Mouse (Mus musculus) thymus, adult 18-20 months (tissue): ENCODE results near the gene Casq2.
"Not testable (repeated sequence)": the region's sequence is repeated elsewhere in the genome, so short reads cannot be mapped to it uniquely, and the experiment has no call there.

Source experiments
- DNase-seq, 2 experiments: peaks; one replicate each; pipeline ENCODE4 v3.0.0; 2022; ENCODE audit warnings: mixed read lengths in 2 of 2

The Casq2 gene

DNA sequence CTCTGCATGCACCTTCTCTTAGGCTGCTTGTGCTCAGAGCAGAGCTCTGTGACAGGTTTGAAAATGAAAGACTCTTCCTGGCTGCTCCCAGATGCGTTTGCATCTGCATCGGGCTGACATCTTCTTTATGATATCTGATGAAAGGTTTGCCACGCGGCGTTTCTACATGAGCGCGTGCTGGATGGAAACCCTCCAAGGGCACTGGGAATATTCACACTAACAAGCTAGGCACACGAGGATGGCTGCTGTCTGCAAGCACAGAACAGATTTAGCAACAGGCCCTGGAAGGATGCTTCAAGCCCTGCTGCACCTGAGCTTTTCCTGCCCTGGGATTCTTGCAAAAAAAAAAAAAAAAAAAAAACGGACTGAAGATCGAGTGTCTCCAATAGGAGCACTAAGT lies 50.9 kb downstream of the Casq2 start:
- DNase-seq, result no peak

DNA sequence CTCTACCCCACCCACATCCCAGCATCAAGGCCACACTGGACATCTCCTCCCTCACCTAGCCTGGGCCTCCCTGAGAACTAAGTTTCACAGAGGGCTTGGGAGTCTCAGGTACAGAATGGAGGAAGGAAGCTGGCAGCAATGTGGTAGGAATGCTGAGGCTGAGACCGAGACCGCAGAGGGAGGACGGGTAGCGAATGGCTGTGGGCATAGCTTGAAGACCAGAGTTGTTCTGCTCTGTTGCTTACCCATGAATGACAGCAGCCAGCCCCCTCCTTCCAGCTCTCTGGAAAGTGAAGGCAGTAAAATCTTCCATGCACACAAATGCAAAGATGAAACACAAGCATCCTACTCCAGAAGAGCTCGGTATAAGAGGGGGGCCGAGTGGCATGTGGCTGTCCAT lies 52.7 kb downstream of the Casq2 start:
- no peak for DNase-seq

DNA sequence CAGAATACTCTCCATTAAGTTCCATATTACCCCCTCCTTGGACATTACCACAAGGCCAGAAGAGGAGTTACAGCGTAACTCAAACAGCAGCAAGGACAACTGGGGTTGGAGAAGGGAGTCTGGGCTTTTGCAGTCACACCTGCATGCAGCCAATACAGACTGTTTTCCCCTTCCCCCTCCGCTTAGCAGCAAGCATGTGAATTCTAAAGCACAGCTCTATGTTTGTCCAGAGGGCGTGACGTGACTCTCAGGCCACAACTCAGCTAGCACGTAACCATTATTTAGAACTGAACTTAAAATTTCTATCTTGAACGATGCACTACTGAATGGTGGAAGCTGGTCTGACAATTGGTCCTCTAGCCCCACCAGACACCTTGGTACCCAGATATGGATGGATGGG lies 54.4 kb downstream of the Casq2 start:
- DNase-seq, result no peak

DNA sequence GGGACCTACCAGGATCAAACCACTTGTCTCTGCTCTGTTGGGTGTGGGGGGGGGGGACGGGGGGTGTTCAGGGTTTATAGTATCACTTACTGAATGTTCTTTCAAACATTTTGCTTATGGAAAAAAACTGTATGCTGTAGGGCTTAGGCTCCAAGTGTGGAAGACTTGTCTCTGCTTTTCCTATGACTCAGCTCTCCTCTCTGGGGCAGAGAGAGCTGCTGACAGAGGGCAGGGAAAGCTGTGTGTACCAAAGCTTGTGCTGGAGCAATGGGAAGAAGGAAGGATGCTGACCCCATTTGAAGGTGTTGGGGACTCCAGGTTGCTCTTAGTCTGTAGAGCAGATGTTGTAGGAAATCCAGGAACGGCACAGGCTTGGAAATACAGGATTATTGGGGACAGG lies 55.2 kb downstream of the Casq2 start:
- DNase-seq, result no peak

DNA sequence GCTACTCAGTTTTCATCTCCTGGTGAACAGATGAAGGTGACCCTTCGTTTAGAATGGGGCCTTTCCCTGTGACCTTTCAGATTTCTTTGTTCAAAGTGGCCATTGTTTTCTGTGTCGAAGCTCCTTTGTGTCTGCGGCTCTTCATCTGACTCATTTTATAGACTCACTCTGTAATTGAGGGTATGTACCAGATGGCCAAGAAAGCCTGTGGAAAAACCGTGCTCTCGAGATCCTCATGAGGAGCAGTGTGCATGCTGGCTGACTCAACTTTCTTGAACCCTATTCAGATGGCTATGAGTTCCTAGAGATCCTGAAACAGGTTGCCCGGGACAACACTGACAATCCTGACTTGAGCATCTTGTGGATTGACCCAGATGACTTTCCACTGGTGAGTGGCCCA lies 55.7 kb downstream of the Casq2 start:
- no peak for DNase-seq

DNA sequence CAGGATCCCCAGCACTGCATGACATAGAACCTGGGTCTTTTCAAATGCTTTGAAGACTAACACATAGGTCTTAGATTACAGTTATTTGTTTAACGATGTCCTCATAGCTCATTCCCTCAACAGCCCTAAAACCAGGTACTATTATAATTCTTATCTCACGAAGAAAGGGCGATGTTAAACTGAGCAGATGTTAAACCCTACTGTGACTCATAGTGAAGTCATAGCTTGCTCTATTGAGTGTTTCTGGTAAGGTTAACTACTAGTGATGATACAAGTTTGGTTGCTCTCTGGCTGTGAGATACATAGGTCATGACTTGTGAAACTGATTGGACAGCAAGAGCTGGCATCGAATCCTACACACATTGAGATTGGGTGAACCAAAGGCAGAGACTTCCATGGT lies 56.7 kb downstream of the Casq2 start:
- DNase-seq, result no peak

DNA sequence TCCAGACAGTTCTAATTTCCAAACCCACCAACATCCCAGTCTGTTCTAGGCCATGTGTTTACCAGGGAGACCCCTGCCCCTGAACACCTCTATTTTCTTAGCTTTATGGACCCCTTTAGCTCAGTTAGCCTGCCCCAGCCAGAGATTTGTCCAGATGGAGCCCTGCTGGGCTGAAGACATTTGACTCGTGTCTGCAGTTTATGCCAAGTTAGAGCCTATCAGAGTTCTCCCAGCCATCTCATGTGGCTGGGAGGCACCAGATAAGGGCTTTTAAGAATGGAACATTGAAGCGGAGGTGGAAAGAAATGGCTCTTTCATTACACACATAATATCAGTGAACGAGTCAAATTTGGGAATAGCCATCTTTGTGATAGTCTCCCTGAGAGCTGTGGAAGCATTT lies 57.3 kb downstream of the Casq2 start:
- DNase-seq, result no peak

DNA sequence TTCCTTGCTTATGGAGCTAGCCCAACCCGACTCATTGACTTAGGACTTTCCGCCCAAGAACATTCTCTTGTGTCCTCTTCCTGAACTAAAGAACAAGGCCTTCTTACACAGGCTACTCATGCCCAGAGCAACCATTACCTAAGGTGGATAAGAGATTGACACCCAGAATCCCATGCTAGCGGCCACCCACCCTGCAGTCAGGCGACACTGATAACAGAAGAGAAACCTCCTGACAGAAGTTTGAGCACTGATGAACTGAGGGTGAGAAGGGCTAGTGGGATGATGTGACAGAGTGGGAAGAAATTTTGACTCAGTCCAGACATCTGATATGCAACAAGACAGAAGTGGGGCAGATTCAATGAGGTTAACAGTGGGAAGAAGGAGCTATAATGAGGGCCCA lies 58.2 kb downstream of the Casq2 start:
- DNase-seq, result no peak

DNA sequence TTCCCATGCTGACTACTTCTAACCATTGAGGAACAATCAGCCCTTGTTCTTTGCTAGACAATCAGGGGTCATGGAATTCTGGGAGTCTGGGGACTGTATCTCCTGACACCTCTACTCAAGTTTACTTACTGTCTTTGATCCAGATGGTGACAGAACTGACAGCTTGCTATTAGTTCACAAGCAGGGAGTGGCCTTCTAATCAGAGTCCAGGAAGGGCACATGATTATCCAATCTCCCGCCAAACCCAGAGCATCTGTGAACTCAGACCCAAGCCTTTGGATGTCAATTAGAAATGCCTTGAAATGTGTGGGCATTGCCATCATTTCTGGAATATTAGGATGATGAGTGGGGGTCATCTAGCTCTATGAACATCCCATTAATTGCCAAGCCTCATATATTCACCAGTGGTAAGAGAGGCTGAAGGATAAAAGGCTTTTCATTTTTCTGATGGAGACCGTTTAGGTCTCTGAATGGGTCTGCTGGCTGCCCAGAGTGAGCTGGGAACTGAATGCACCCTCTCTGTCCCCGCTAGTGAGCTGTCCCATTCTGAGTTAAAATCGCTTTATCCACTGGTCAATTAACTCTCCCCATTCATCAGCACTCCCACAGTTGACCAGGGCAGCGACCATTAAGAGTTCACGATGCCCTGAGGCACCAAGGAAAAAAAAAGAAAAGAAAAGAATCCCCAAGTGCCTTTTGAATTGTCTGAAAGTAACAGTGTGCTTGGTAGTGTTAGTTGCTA lies 59.6 kb downstream of the Casq2 start:
- DNase-seq, result no peak

DNA sequence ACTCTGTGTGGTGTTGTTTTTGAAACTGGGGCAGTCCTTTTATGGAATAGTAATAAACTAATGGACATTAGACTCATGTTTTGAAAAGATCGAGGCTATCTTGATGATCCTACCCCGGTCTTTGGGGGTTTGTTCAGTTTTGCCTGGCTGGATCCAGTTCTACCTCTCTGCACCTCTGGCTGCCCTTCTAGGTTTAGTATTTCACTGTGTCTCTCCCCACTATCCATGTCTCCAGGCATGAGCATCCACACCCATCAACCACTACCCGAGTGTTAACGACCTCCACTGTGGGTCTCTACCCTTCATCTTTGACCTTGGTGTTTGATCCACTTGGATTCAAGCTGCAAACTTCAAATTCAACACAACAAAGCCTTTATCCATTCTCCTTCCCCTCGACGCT lies 60.2 kb downstream of the Casq2 start:
- no peak for DNase-seq

DNA sequence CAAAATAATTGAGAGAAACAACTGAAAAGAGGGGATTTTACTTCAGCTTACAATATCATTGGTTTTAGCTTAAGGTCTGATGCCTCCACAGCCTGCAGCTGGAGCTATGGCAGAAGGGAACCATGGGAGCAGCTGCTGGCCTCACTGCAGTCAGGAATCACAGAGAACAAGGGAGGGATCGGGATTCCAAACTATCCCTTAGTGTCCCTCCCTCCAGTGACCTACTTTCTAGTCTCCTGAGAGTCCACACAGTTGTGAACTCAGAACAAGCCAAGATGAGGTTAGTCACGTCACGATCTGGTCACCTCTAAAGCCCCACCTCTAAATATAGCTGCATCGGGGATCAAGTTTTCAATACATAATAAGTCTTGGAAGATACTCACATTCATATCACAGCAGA lies 61.0 kb downstream of the Casq2 start:
- DNase-seq, result no peak

DNA sequence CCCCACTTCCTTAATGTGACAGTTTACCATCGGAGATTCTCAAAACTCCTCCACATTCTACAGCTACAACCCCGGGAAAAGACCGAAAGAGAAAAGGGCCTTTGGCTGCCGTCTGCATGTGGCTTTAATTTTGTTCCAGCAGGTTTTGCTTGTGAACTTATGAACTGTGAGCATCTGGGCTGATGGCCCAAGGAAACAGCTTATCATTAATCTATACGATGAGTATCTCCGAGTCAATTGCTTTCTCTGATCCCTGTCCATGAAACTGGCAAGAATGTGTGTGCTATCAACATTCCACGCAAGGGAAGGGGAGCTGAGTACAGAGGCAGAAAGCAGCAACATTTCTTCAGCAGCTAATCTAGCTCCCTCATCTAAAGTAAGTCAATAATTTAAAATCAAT lies 63.7 kb downstream of the Casq2 start:
- no peak for DNase-seq

DNA sequence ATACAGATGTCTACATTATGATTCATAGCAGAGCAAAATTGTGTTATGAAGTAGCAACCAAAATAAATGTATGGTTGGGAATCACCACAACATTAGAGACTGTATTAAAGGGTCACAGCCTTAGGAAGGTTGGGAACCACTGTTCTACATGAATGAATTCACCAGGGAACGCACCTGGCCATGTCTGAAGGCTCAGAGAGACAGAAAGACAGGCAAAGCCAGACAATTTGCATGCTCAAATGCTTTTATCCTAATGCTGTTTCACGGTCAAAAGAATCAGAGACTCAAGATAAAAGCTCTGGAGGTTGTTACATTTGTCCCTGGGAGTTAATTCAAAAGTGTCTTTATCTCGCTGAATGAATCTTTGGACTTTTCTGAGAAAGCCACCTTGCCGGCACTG lies 65.6 kb downstream of the Casq2 start:
- DNase-seq, result no peak

DNA sequence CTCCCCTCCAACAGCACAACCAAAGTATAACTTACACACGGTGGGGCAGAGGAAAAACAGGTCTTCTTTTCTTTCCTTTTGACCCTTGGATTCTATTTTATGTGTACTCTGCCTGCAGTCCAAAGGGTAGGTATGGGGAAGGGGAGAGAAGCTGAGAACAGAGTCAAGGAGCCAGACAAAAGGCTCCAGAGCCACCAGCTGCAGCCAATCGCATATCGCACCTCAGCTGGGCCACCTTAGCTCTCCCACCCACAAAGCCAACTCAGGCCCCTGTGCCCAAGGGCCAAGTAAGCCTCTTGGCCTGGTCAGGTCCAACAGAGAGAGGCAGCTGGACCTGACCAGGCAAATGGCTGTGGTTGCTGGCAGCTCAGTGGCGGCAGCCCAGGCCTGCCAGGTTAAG lies 66.3 kb downstream of the Casq2 start:
- DNase-seq, result no peak

DNA sequence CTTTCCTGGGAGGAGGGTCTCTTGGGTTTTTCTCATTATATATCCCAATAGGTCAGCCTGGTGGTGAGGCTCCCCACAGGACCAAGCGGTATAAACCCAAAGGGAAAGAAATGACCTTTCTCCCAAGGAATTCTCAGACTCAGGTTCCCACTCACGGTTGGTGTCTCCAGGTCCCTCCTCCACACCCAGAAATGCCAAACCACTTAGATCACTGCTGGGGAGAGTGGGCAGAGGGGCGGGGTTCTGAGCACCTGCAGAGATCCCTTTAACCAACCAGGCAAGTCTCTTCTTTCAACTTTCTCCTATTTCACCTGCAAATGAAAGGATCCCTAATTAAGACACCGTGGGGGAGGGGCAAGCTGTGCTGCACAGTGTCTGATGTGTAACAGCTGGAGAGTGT lies 66.7 kb downstream of the Casq2 start:
- DNase-seq, result no peak

DNA sequence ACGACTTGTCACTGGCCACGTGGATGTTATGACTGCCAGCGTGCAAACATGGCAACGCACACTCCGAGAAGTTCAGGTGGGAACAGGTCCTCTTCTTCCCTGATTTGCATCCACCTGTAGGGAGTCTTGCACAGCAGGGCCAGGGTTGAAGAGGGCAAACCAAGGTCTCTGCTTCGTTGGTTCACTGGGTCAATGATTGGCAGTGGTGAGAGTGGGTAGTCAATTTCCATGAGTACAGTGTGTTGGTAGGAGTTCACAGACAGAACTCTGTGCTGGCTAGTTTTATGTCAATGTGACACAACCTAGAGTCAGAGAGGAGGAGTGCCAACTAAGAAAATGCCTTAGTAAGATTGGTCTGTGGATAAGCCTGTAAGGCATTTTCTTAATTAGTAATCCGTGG lies 67.9 kb downstream of the Casq2 start:
- DNase-seq, result no peak

DNA sequence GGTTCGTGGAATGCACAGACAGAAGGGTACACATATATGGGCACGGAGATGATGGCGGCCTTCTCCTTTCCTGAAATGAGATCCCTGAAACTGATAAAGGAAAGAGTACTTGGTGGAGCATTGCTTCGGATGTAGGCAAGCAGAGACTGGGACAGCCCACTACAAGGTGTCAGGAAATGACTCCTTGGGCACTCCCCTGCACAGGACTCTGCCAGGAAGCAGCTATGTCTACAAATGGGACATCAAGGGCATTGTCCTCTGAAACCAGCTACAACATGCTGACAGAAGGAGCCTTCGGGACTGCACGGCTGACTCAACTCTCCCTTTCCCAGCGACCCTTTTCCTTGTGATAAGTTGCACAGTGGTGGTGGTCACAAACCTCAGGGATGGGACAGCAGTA lies 70.5 kb downstream of the Casq2 start:
- no peak for DNase-seq

DNA sequence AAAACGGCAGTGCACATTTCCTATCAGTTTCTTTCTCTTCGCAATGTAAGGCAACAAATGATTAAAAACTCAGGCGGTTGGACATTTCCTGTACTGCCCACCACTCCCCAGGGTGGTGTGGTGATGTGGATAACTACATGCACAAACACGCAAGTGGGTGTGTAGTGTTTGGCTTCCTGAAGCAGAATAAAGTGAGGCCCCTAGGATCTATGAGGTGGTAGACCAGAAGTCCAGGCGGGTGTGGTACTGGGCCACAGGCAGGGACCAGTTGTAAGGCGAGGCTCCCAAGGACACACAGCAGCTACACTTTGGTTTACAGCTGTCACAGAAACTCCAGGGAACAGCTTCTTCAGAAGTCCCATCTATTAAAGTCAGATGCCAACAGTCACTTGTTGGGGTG lies 71.4 kb downstream of the Casq2 start:
- DNase-seq, result no peak

DNA sequence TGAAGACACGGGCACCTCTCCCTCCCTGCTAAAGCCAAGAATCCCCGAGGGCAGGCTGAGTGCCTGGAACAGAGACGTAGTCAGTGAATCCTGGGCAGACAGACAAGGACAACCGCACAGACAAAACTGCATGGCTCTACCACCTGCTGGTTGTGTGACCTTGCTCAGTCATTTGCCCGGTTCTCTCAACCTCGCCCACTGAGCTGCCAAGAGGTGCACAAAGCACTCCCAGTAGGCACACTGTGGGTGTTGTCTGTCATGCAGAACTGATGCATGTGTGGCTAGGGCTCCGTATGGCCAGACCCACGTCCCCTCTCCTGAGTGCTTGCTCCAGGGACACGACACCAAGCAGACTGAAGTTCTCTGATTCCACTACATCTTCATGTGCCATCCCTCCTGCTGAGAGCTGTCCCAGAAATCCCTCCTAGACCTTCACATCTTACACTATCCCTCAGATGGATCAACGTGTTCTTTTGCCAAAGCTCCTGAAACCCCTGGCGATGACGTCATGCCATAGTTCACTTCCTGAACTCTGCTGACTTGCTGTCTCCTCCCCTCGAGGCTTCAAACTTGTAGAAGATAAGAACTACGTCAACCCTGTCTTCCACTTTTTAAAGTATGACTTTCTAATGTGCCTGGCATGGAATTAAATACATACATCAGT lies 72.7 kb downstream of the Casq2 start:
- no peak for DNase-seq

DNA sequence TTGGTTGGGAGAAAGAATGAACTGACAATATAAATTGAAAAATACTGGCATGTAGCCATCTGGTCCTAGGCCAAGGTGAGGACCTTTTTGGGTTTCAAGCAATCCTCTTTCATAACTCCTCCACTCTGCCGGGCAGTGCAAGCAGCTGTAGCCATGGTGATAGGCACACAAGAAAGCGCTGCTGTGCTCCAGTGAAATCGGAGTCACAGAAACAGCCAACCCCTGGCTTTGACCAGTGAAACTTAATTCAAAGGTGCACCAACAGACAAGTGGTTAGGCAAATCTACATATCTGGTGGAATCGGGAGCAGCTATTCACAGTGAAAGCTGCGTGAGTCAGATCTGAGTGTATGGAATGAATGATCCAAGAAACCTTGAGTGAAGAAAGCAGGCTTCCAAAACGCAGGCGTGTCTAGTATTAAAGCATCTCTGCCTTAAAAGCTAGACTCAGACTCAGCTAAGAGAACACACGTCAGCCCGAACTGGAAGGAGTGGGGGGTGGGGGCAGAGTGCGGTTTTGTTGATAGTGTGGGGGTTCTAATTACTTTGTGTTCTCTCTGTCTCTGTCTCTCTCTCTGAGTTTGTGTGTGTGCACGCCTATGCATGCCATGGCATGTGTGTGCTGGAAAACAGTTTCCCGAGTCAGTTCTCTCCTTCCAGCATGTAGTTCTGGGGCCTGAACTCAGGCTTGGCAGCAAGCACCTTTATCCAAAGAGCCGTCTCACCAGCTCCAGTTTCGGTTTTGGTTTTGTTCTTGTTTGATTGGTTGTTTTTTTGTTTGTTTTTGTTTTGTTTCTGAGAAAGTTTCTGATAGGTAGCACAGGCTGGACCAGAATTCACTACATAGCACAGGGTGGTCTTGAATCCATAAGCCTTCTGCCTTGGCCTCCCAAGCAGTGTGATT lies 73.5 kb downstream of the Casq2 start:
- DNase-seq, result no peak

DNA sequence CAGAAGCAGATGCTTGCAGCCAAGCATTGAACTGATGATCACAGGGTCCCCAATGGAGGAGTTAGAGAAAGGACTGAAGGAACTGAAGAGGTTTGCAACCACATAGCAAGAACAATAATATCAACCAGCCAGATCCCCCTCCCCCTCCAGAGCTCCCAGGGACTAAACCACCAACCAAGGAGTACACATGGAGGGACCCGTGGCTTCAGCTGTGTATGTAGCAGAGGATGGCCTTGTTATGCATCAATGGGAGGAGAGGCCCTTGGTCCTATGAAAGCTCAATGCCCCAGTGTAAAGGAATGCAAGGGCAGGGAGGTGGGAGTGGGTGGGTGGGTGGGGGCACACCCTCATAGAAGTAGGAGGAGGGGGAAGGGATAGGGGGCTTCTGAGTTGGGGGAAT lies 77.6 kb downstream of the Casq2 start:
- DNase-seq, result not testable (repeated sequence)

DNA sequence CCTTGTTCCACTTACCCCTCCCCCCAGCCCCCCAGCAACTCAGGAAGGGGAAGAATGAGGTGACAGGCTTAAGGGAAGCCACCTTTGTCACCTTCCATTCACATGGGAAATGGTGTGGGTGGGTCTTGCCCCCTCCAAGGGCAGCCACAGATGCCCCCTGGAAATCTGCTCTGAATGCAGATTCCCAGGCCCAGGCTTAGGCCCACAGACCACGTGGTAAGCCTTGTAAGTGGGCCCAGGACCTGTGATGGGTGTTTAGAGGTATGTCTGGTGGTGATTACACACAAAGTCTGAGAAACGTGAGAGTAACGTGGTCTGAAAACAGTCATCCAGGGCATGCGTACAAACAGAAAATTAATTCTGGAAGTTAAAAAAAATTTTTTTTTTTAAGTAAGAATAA lies 78.7 kb downstream of the Casq2 start:
- DNase-seq, result no peak

DNA sequence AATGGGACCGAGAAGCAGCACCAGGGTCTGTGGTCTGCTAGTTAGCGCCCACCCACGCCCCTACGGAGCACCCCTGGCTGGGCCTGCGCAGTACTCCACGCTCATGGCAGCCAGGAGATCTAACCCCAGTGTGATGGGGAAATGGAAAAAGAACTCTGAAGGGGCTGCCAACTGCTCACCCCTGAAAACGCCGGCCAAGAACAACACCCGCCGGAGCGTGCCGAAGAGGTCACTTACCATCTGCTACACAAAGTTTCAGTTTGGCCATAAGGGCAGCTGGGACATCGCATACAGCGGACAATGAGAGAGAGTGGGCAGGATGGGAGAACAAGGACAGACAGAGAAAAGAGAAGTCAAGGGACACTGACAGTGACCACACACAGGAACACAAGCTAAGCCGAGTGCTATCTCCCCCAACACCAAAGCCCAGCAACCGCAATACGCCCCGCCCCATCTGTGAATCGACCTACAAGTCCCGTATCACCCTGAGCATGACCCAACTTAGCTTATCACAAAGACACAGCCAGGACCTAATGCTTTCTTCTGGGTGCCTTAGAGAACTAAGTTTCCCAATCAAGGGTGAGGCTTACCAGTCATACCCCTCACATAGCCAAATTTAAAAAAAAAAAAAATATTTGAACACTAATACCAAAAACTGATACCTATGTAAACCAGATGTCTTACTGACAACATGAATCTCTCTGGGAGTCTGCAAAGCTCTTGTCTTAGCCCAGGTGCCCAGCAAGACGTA lies 79.5 kb downstream of the Casq2 start:
- no peak for DNase-seq
